Mouse (Mus musculus) liver, embryonic 14.5 days (tissue): Measurements from ENCODE around the gene Hist1h2ab.

ENCODE experiments used
- CTCF ChIP-seq: IDR thresholded peaks from 2 replicates; pipeline ENCODE4 v1.5.1; 2016; ENCODE audit warnings: antibody characterized with exemption, low read depth, control low read depth
- EP300 ChIP-seq: IDR thresholded peaks from 2 replicates; pipeline ENCODE4 v1.6.1; 2016; ENCODE audit warnings: antibody characterized with exemption, low read depth

- TF ChIP-seq EP300, result no peak
- TF ChIP-seq CTCF, result no peak
Observed at GRCm38 (mm10) chr13:23747892-23748288, 3.0 kb upstream of the Hist1h2ab start.
